25 mouse cellular contexts compared by ENCODE assay signal in the genomic region with DNA sequence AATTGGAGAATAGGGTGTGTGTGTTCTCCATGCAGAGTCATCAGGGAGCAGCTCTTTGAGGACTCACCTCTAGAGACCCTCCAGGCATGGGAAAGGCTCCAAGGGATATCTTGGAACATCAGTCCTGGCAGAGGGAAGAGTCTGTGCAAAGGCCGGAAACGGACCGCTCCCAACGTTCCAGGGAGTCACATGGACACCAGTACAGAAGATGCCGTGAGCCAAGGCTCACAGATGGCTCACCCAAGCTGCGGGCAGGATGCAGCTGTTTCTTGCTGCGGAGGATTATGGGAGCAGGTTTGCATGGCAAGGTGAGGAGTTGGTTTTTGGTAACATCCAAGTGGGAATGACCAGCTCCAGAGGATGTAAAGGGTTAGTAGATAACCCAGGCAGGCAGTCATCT. TPM values are rescaled to one million over a fixed set of nuclear protein-coding genes. Genes with fewer than 3 reads are reported as not detected.
DNase-seq lines count a peak whose midpoint lies in the region; ATAC-seq lines count a peak whose summit lies in the region.
"Had no signal": no experiment of that assay in that cellular context is flagged by ENCODE, and none has a peak within 500 bp of the region (broad histone marks: within the 10 kb centered on the region; RNA-seq: fewer than 3 reads in every experiment).

No protein-coding gene starts in this region.

- H3K9ac ChIP-seq in heart, embryonic 11.5 days (ENCODE audit: low read depth, low read length), result no peak overlapping the region
- H3K9ac ChIP-seq: embryonic facial prominence, embryonic 12.5 days; forebrain, embryonic 15.5 days; heart, embryonic 13.5 days; hindbrain, embryonic 14.5 days; intestine, embryonic 15.5 days had no signal

- H3K9me3 ChIP-seq in heart, embryonic 11.5 days (replicated peaks; ENCODE audit: control insufficient read depth, low read length), result 0 out of 2 replicates have a peak, but pooled peaks cover 2% of the 10 kb centered on the region
- H3K9me3 ChIP-seq: embryonic facial prominence, embryonic 12.5 days; forebrain, embryonic 15.5 days; heart, embryonic 13.5 days; hindbrain, embryonic 10.5 days; intestine, embryonic 15.5 days had no signal

- H3K27me3 ChIP-seq in heart, embryonic 11.5 days (ENCODE audit: control insufficient read depth, insufficient read depth, low read length), result 0 out of 2 replicates have a peak, but pooled peaks cover 3% of the 10 kb centered on the region
- H3K27me3 ChIP-seq: CH12.LX; intestine, embryonic 15.5 days; Patski had no signal

- intact Hi-C loops in gastrocnemius, postnatal 14 days (cut with DNase I; ENCODE audit: low total_unique reads), result no loop called here

- no peak overlapping the region for H3K27ac ChIP-seq in heart, embryonic 11.5 days (ENCODE audit: low read depth, low read length)
- H3K27ac ChIP-seq: embryonic facial prominence, embryonic 12.5 days; forebrain, embryonic 15.5 days; heart, embryonic 13.5 days; hindbrain, embryonic 10.5 days; hindbrain, embryonic 14.5 days; intestine, embryonic 15.5 days had no signal

- no peak for ATAC-seq in heart, embryonic 11.5 days (replicated peaks; ENCODE audit: insufficient number of reproducible peaks, low FRiP score, low TSS enrichment)
- ATAC-seq: activated CD4-positive, CD25-positive, alpha-beta regulatory T cell, adult 4 months; forebrain, embryonic 15.5 days; intestine, embryonic 15.5 days; Patski had no signal

- H3K4me2 ChIP-seq in heart, embryonic 11.5 days, result no peak overlapping the region
- H3K4me2 ChIP-seq: embryonic facial prominence, embryonic 12.5 days; forebrain, embryonic 15.5 days; heart, embryonic 13.5 days; hindbrain, embryonic 14.5 days; intestine, embryonic 15.5 days had no signal

- H3K4me1 ChIP-seq in heart, embryonic 11.5 days (ENCODE audit: control insufficient read depth, insufficient read depth, low read length), result peaks cover 7% of the 10 kb centered on the region

- WGBS in heart, embryonic 11.5 days (ENCODE audit: insufficient replicate concordance), result 84% methylated on average over 7 of the region's 7 CpGs

- peak; percentile 12 to 14 for DNase-seq in gastrocnemius, postnatal 4 days (ENCODE audit: low spot score in 2 of 2)
- no peak for DNase-seq in gastrocnemius, postnatal 14 days
- peak; percentile 8 for DNase-seq in heart, postnatal 4 days
- peak; percentile 43 for DNase-seq in testis, postnatal 10 days (ENCODE audit: low spot score)
- DNase-seq in testis, postnatal 14 days (ENCODE audit: low spot score), result no peak
- peak; percentile 25 for DNase-seq in skeletal muscle tissue, adult 2 months (ENCODE audit: low read depth, low spot score)
- DNase-seq: adrenal gland, postnatal 14 days; cerebellum, adult 11-12 months; cerebellum, adult 9-10 months; cerebellum, postnatal 25 days had no signal

- no peaks in the 10 kb centered on the region for H3K36me3 ChIP-seq in heart, embryonic 11.5 days (ENCODE audit: control insufficient read depth, insufficient read depth, low read length)
- H3K36me3 ChIP-seq: embryonic facial prominence, embryonic 12.5 days; forebrain, embryonic 15.5 days; heart, embryonic 13.5 days; hindbrain, embryonic 10.5 days; intestine, embryonic 15.5 days had no signal

- H3K4me3 ChIP-seq in heart, embryonic 11.5 days (ENCODE audit: low read depth, low read length), result no peak overlapping the region
- H3K4me3 ChIP-seq: embryonic facial prominence, embryonic 12.5 days; forebrain, embryonic 15.5 days; heart, embryonic 13.5 days; hindbrain, embryonic 10.5 days; intestine, embryonic 15.5 days had no signal

RNA-seq across cellular contexts. Expression of a gene that starts 3.9 kb away (rescaled TPM):
- total RNA-seq in gastrocnemius, postnatal 4 days (2021), result not detected
- not detected for total RNA-seq in gastrocnemius, postnatal 14 days (2021)
- not detected for total RNA-seq in heart, postnatal 4 days (2021)
- polyA plus RNA-seq in heart, embryonic 11.5 days (2014; fragmentation: Nextera tagmentation; extraction: Ambion mirVana), result not detected in 2 replicates
- total RNA-seq: adrenal gland, adult 18-20 months; adrenal gland, postnatal 14 days; CH12.LX; granulocyte monocyte progenitor cell, adult 5-6 weeks had no signal
- polyA plus RNA-seq: activated CD4-positive, CD25-positive, alpha-beta regulatory T cell, adult 4 months; cortical plate, adult 2 months; embryonic facial prominence, embryonic 12.5 days; forebrain, embryonic 11.5 days; forebrain, embryonic 15.5 days; heart, embryonic 13.5 days; heart, postnatal 0 days; hindbrain, embryonic 10.5 days; hindbrain, embryonic 14.5 days; intestine, embryonic 15.5 days; Patski had no signal

RNA-seq across cellular contexts. Expression of a gene that starts 6.5 kb away (rescaled TPM):
- 1 to 10 TPM in 1 of 2 experiments, under 1 TPM in 1; 0.91 to 1.6 TPM for total RNA-seq in gastrocnemius, postnatal 4 days (2021)
- total RNA-seq in gastrocnemius, postnatal 14 days (2021), result under 1 TPM; 0.16 to 0.29 TPM
- total RNA-seq in heart, postnatal 4 days (2021), result 1 to 10 TPM; 8.1 to 9.0 TPM
- polyA plus RNA-seq in heart, embryonic 11.5 days (2014; fragmentation: Nextera tagmentation; extraction: Ambion mirVana), result 17.8 and 22.5 TPM in 2 replicates
- total RNA-seq: CH12.LX; granulocyte monocyte progenitor cell, adult 5-6 weeks had no signal
- polyA plus RNA-seq: activated CD4-positive, CD25-positive, alpha-beta regulatory T cell, adult 4 months had no signal

Comparison
In these comparisons a context has a peak if more than half of its experiments do, and no peak if none do; other contexts are left out.
1. DNase-seq: peak in gastrocnemius, postnatal 4 days (2 of 2), heart, postnatal 4 days (single experiment), testis, postnatal 10 days (single experiment) and skeletal muscle tissue, adult 2 months (single experiment); none in gastrocnemius, postnatal 14 days (single experiment) and testis, postnatal 14 days (single experiment).